Mouse (Mus musculus) limb, embryonic 12.5 days (tissue): ENCODE measurements around the gene Slc35g3. TPM values are rescaled to one million over a fixed set of nuclear protein-coding genes. Genes with fewer than 3 reads are reported as not detected.
"Not testable (repeated sequence)": the region's sequence is repeated elsewhere in the genome, so short reads cannot be mapped to it uniquely, and the experiment has no call there.

Source experiments
- ATAC-seq: fragments of 200-750 bp; cut with Nextera tagmentation; 2 replicates; pipeline ENCODE4 v1.8.0; 2017; ENCODE audit warnings: low read depth, moderate TSS enrichment; ENCODE audit not compliant: insufficient number of reproducible peaks, insufficient read depth, low FRiP score, low TSS enrichment
- H3K27ac ChIP-seq: fragments of 300-500 bp; sonication (generic); 2 replicates; pipeline ENCODE4 v1.5.1; 2016; ENCODE audit warnings: mild to moderate bottlenecking, moderate library complexity
- H3K27me3 ChIP-seq: fragments of 300-500 bp; sonication (generic); 2 replicates; pipeline ENCODE4 v1.6.1; 2016; ENCODE audit warnings: mild to moderate bottlenecking, moderate library complexity
- H3K36me3 ChIP-seq: fragments of 300-500 bp; sonication (generic); 2 replicates; pipeline ENCODE4 v1.6.1; 2016; ENCODE audit warnings: mild to moderate bottlenecking, moderate library complexity
- H3K4me1 ChIP-seq: fragments of 300-500 bp; sonication (generic); replicated peaks from 2 replicates; pipeline ENCODE4 v1.6.1; 2016
- H3K4me2 ChIP-seq: fragments of 300-500 bp; sonication (generic); 2 replicates; pipeline ENCODE4 v1.6.1; 2016; ENCODE audit warnings: mild to moderate bottlenecking, moderate library complexity
- H3K4me3 ChIP-seq: fragments of 300-500 bp; sonication (generic); replicated peaks from 2 replicates; pipeline ENCODE4 v1.5.1; 2016; ENCODE audit warnings: mild to moderate bottlenecking
- H3K9ac ChIP-seq: fragments of 300-500 bp; sonication (generic); replicated peaks from 2 replicates; pipeline ENCODE4 v1.6.1; 2016; ENCODE audit warnings: mild to moderate bottlenecking, moderate library complexity
- H3K9me3 ChIP-seq: fragments of 300-500 bp; sonication (generic); 2 replicates; pipeline ENCODE4 v1.6.1; 2016; ENCODE audit warnings: mild to moderate bottlenecking, moderate library complexity
- WGBS: fragments of 180-500 bp; shearing (Covaris S2); methylation state at CpG from one replicate; pipeline ENCODE4 v1.1.7; 2016; 5-methylcytosine and 5-hydroxymethylcytosine counted together
- polyA plus RNA-seq: library from polyadenylated mRNA; unstranded; fragments of >200 nt; fragmentation: Nextera tagmentation; extraction: Ambion mirVana; gene quantifications from 2 replicates; pipeline ENCODE4 v1.2.1, GENCODE M21; 2016

Gene Slc35g3
- polyA plus RNA-seq, 1 experiment from 2014 or later, result 0.18 TPM

- peaks cover 6% of the 10 kb centered on the region; the same call in 1 of the 2 replicates for H3K36me3 ChIP-seq
- 94% methylated on average over 5 of the region's 5 CpGs for WGBS
- H3K4me3 ChIP-seq, result no peak overlapping the region
- no peak overlapping the region for H3K9ac ChIP-seq
- no peak for ATAC-seq
- no peak overlapping the region for H3K27ac ChIP-seq
- H3K9me3 ChIP-seq, result no peaks in the 10 kb centered on the region
- no peaks in the 10 kb centered on the region for H3K27me3 ChIP-seq
- H3K4me2 ChIP-seq, result peak overlapping the region; percentile 78; the same call in 1 of the 2 replicates
- peaks cover 42% of the 10 kb centered on the region for H3K4me1 ChIP-seq
These were observed 7.5 kb downstream of the Slc35g3 start for GRCm38 (mm10) chr11:69754233-69754632.

- Histone ChIP-seq H3K4me3 (no peak overlapping the region), H3K9me3 (no peaks in the 10 kb centered on the region), H3K27me3 (no peaks in the 10 kb centered on the region), H3K9ac (no peak overlapping the region), H3K4me1 (peaks cover 42% of the 10 kb centered on the region), H3K27ac (no peak overlapping the region), H3K4me2 (no peak overlapping the region), H3K36me3 (peaks cover 17% of the 10 kb centered on the region)
- ATAC-seq, result no peak
These were observed 9.1 kb downstream of the Slc35g3 start for GRCm38 (mm10) chr11:69752686-69753085.

GRCm38 (mm10) chr11:69751635-69752034 lies 10.1 kb downstream of the Slc35g3 start:
- H3K4me3 ChIP-seq, result no peak overlapping the region
- peaks cover 34% of the 10 kb centered on the region for H3K4me1 ChIP-seq
- no peak overlapping the region for H3K9ac ChIP-seq
- H3K27ac ChIP-seq, result no peak overlapping the region
- H3K9me3 ChIP-seq, result no peaks in the 10 kb centered on the region
- ATAC-seq, result no peak
- no peaks in the 10 kb centered on the region for H3K27me3 ChIP-seq
- H3K4me2 ChIP-seq, result no peak overlapping the region
- 83% methylated on average over 3 of the region's 3 CpGs for WGBS
- H3K36me3 ChIP-seq, result peaks cover 25% of the 10 kb centered on the region

- not testable (repeated sequence) for H3K4me3 ChIP-seq
These were observed 30.4 kb downstream of the Slc35g3 start for GRCm38 (mm10) chr11:69731408-69731807.

GRCm38 (mm10) chr11:69729063-69729462 lies 32.7 kb downstream of the Slc35g3 start:
- Histone ChIP-seq H3K27me3 (no peaks in the 10 kb centered on the region), H3K36me3 (peaks cover 14% of the 10 kb centered on the region), H3K27ac (no peak overlapping the region), H3K4me1 (no peaks in the 10 kb centered on the region), H3K9me3 (no peaks in the 10 kb centered on the region), H3K4me3 (no peak overlapping the region), H3K4me2 (no peak overlapping the region), H3K9ac (no peak overlapping the region)
- ATAC-seq, result no peak
- 20% methylated on average over 3 of the region's 3 CpGs for WGBS

More at GRCm38 (mm10) chr11:69731408-69731807, 30.4 kb downstream of the Slc35g3 start:
- not testable (repeated sequence) for ATAC-seq, H3K9me3 ChIP-seq, H3K4me2 ChIP-seq, H3K9ac ChIP-seq, H3K27ac ChIP-seq, H3K4me1 ChIP-seq, H3K27me3 ChIP-seq
- H3K36me3 ChIP-seq, result peaks cover 37% of the 10 kb centered on the region
- 89% methylated on average over 2 of the region's 3 CpGs for WGBS

- Histone ChIP-seq H3K4me1 (no peaks in the 10 kb centered on the region), H3K4me3 (no peak overlapping the region), H3K9ac (no peak overlapping the region), H3K27me3 (no peaks in the 10 kb centered on the region), H3K4me2 (no peak overlapping the region), H3K27ac (no peak overlapping the region), H3K9me3 (no peaks in the 10 kb centered on the region), H3K36me3 (no peaks in the 10 kb centered on the region)
- 30% methylated on average over 5 of the region's 5 CpGs for WGBS
- ATAC-seq, result no peak
These were observed 35.8 kb downstream of the Slc35g3 start for GRCm38 (mm10) chr11:69725951-69726350.

- H3K27ac ChIP-seq, result no peak overlapping the region
- H3K4me1 ChIP-seq, result 0 out of 2 replicates have a peak, but pooled peaks cover 4% of the 10 kb centered on the region
- no peaks in the 10 kb centered on the region for H3K9me3 ChIP-seq
- no peak overlapping the region for H3K4me2 ChIP-seq
- WGBS, result 45% methylated on average over 2 of the region's 2 CpGs
- no peaks in the 10 kb centered on the region for H3K36me3 ChIP-seq
- no peak for ATAC-seq
- H3K27me3 ChIP-seq, result no peaks in the 10 kb centered on the region
- no peak overlapping the region for H3K4me3 ChIP-seq
- H3K9ac ChIP-seq, result no peak overlapping the region
These were observed 38.7 kb downstream of the Slc35g3 start for GRCm38 (mm10) chr11:69723074-69723473.

- WGBS, result 71% methylated on average over 6 of the region's 6 CpGs
- no peak overlapping the region for H3K9ac ChIP-seq
- no peaks in the 10 kb centered on the region for H3K9me3 ChIP-seq
- H3K27ac ChIP-seq, result no peak overlapping the region
- H3K4me2 ChIP-seq, result no peak overlapping the region
- H3K4me1 ChIP-seq, result peaks cover 7% of the 10 kb centered on the region
- H3K36me3 ChIP-seq, result no peaks in the 10 kb centered on the region
- no peak overlapping the region for H3K4me3 ChIP-seq
- ATAC-seq, result no peak
- no peaks in the 10 kb centered on the region for H3K27me3 ChIP-seq
These were observed 40.9 kb downstream of the Slc35g3 start for GRCm38 (mm10) chr11:69720852-69721251.

- no peak for ATAC-seq
- no peak overlapping the region for H3K4me3 ChIP-seq
- H3K27ac ChIP-seq, result no peak overlapping the region
- H3K27me3 ChIP-seq, result no peaks in the 10 kb centered on the region
- H3K4me1 ChIP-seq, result peaks cover 15% of the 10 kb centered on the region
- H3K9me3 ChIP-seq, result no peaks in the 10 kb centered on the region; the same call in 1 of the 2 replicates
- H3K36me3 ChIP-seq, result no peaks in the 10 kb centered on the region
- no peak overlapping the region for H3K4me2 ChIP-seq
- no peak overlapping the region for H3K9ac ChIP-seq
- 68% methylated on average over 6 of the region's 6 CpGs for WGBS
These were observed 42.3 kb downstream of the Slc35g3 start for GRCm38 (mm10) chr11:69719423-69719822.

- no peak for ATAC-seq
- no peak overlapping the region for H3K4me2 ChIP-seq
- no peak overlapping the region for H3K27ac ChIP-seq
- no peak overlapping the region for H3K4me3 ChIP-seq
- WGBS, result 26% methylated on average over 15 of the region's 15 CpGs
- H3K9ac ChIP-seq, result no peak overlapping the region
- H3K9me3 ChIP-seq, result no peaks in the 10 kb centered on the region; the same call in 1 of the 2 replicates
- H3K36me3 ChIP-seq, result no peaks in the 10 kb centered on the region
- no peaks in the 10 kb centered on the region for H3K27me3 ChIP-seq
- peaks cover 17% of the 10 kb centered on the region for H3K4me1 ChIP-seq
These were observed 43.1 kb downstream of the Slc35g3 start for GRCm38 (mm10) chr11:69718661-69719060.

- H3K9me3 ChIP-seq, result no peaks in the 10 kb centered on the region; the same call in 1 of the 2 replicates
- no peak overlapping the region for H3K4me3 ChIP-seq
- H3K4me1 ChIP-seq, result peaks cover 17% of the 10 kb centered on the region
- no peak overlapping the region for H3K9ac ChIP-seq
- WGBS, result 64% methylated on average over 4 of the region's 4 CpGs
- ATAC-seq, result no peak
- H3K27ac ChIP-seq, result 0 out of 2 replicates have a peak overlapping the region, but pooled peaks have one; percentile 17
- H3K36me3 ChIP-seq, result no peaks in the 10 kb centered on the region
- no peaks in the 10 kb centered on the region for H3K27me3 ChIP-seq
- no peak overlapping the region for H3K4me2 ChIP-seq
These were observed 44.8 kb downstream of the Slc35g3 start for GRCm38 (mm10) chr11:69716953-69717352.

- no peaks in the 10 kb centered on the region; the same call in 1 of the 2 replicates for H3K9me3 ChIP-seq
- no peaks in the 10 kb centered on the region for H3K36me3 ChIP-seq
- 0 out of 2 replicates have a peak overlapping the region, but pooled peaks have one; percentile 1 for H3K9ac ChIP-seq
- no peaks in the 10 kb centered on the region for H3K27me3 ChIP-seq
- no peak overlapping the region for H3K4me2 ChIP-seq
- H3K4me1 ChIP-seq, result peaks cover 17% of the 10 kb centered on the region
- H3K27ac ChIP-seq, result peak overlapping the region; percentile 68; the same call in 1 of the 2 replicates
- no peak overlapping the region for H3K4me3 ChIP-seq
- WGBS, result 12% methylated on average over 5 of the region's 5 CpGs
- ATAC-seq, result no peak
These were observed 45.8 kb downstream of the Slc35g3 start for GRCm38 (mm10) chr11:69715929-69716328.
